Mouse (Mus musculus) stomach, embryonic 14.5 days (tissue): ENCODE data around the gene Nes. TPM values are rescaled to one million over a fixed set of nuclear protein-coding genes. Genes with fewer than 3 reads are reported as not detected.

Experiments
- ATAC-seq: fragments of 200-750 bp; cut with Nextera tagmentation; 2 replicates; pipeline ENCODE4 v1.8.0; 2017; ENCODE audit warnings: low read depth, moderate TSS enrichment; ENCODE audit not compliant: insufficient number of reproducible peaks, insufficient read depth, low FRiP score
- H3K27ac ChIP-seq: fragments of 300-500 bp; sonication (generic); 2 replicates; pipeline ENCODE4 v1.5.1; 2014; ENCODE audit warnings: mild to moderate bottlenecking, low read length, moderate library complexity, mixed read lengths
- H3K27me3 ChIP-seq: fragments of 300-500 bp; sonication (generic); 2 replicates; pipeline ENCODE4 v1.6.1; 2014; ENCODE audit warnings: low read length, control low read depth, mixed read lengths; ENCODE audit not compliant: control insufficient read depth, insufficient read depth
- H3K36me3 ChIP-seq: fragments of 300-500 bp; sonication (generic); 2 replicates; pipeline ENCODE4 v1.6.1; 2014; ENCODE audit warnings: mild to moderate bottlenecking, control low read depth, low read length, moderate library complexity, mixed read lengths; ENCODE audit not compliant: control insufficient read depth, insufficient read depth
- H3K4me1 ChIP-seq: fragments of 300-500 bp; sonication (generic); 2 replicates; pipeline ENCODE4 v1.6.1; 2014; ENCODE audit warnings: low read length, control low read depth, mixed read lengths; ENCODE audit not compliant: control insufficient read depth, insufficient read depth
- H3K4me2 ChIP-seq: fragments of 300-500 bp; sonication (generic); replicated peaks from 2 replicates; pipeline ENCODE4 v1.6.1; 2014; ENCODE audit warnings: low read depth, low read length, control low read depth
- H3K4me3 ChIP-seq: fragments of 300-500 bp; sonication (generic); 2 replicates; pipeline ENCODE4 v1.5.1; 2014; ENCODE audit warnings: low read depth, low read length, control low read depth
- H3K9ac ChIP-seq: fragments of 300-500 bp; sonication (generic); replicated peaks from 2 replicates; pipeline ENCODE4 v1.6.1; 2014; ENCODE audit warnings: low read depth, mild to moderate bottlenecking, control low read depth, low read length, moderate library complexity, mixed read lengths
- H3K9me3 ChIP-seq: fragments of 300-500 bp; sonication (generic); 2 replicates; pipeline ENCODE4 v1.6.1; 2016; ENCODE audit warnings: low read depth, low read length, control low read depth; ENCODE audit not compliant: control insufficient read depth
- WGBS: fragments of 180-500 bp; shearing (Covaris S2); extraction: QIAGEN DNeasy Blood & Tissue Kit; methylation state at CpG from one replicate; pipeline ENCODE4 v1.1.7; 2014; 5-methylcytosine and 5-hydroxymethylcytosine counted together
- polyA plus RNA-seq: library from polyadenylated mRNA; unstranded; fragments of >200 nt; fragmentation: Nextera tagmentation; extraction: Ambion mirVana; gene quantifications from 2 replicates; pipeline ENCODE4 v1.2.1, GENCODE M21; 2014

The Nes gene
- polyA plus RNA-seq = 10.5 and 10.6 TPM in 2 replicates

- H3K27ac ChIP-seq = peak within 1 kb of the TSS; percentile 58; the same call in 1 of the 2 replicates
- peak within 1 kb of the TSS; percentile 65 for H3K9ac ChIP-seq
- H3K27me3 ChIP-seq = no peaks in the 10 kb centered on the region
- H3K4me3 ChIP-seq = peak within 1 kb of the TSS; percentile 54
- peak; percentile 77 for ATAC-seq
- H3K4me2 ChIP-seq = peak within 1 kb of the TSS; percentile 93
- no peaks in the 10 kb centered on the region; the same call in 1 of the 2 replicates for H3K36me3 ChIP-seq
- H3K4me1 ChIP-seq = peaks cover 38% of the 10 kb centered on the region
- H3K9me3 ChIP-seq = no peaks in the 10 kb centered on the region
- under 1% methylated on average over 44 of the region's 44 CpGs for WGBS
These were observed at the start of gene Nes for GRCm38 (mm10) chr3:87970939-87971488. Nes (plus strand) TSS chr3:87971078.

DNA sequence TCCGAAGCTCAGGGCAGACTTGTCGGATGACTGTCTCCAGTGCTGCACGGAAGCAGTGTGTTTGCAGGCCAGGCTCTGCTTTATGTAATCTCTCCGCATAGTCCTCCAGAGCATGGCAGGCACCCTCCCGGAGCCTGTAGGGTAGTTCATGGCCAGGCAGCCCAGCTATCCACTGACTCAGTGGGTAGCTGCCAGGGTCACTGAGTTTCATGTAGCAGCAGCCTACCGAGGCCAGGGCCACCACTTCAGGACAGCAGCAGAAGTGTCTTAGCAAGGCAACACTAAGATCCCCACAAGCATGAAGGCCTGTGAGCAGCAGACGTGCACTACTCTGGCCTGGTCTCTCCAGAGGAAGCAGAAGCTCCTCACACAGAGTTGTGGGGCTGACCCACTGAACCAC is 45.9 kb upstream of the Nes start:
- Histone ChIP-seq H3K4me3 (no peak overlapping the region), H3K36me3 (peaks cover 46% of the 10 kb centered on the region), H3K4me2 (no peak overlapping the region), H3K27ac (no peak overlapping the region), H3K9ac (no peak overlapping the region), H3K4me1 (peaks cover 7% of the 10 kb centered on the region; the same call in 1 of the 2 replicates), H3K27me3 (no peaks in the 10 kb centered on the region), H3K9me3 (no peaks in the 10 kb centered on the region)
- ATAC-seq = no peak
- WGBS = 89% methylated on average over 7 of the region's 7 CpGs

DNA sequence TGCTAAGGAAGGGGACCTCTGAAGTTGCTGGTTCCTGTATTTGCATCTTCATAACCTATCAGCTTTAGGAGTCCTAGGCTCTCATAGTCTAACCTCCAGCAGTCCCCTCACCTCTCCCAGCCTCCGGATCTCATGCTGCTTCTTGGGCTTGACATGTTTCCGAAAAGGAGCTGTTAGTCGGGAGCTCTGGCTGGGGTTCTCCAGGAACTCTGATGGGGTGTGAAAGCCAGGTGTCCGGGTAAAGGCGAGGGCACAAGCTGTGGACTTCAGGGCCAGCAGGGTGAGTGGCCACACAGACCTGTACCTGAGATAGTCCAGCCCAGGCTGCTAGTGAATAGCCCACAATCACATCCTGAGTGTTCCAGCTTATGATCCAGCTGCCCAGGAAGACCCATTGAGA is 43.4 kb upstream of the Nes start:
- H3K9me3 ChIP-seq = no peaks in the 10 kb centered on the region
- H3K27ac ChIP-seq = no peak overlapping the region
- no peaks in the 10 kb centered on the region for H3K27me3 ChIP-seq
- peaks cover 48% of the 10 kb centered on the region for H3K36me3 ChIP-seq
- 91% methylated on average over 5 of the region's 5 CpGs for WGBS
- no peak overlapping the region for H3K9ac ChIP-seq
- no peak overlapping the region for H3K4me3 ChIP-seq
- H3K4me1 ChIP-seq = peaks cover 19% of the 10 kb centered on the region
- ATAC-seq = no peak
- no peak overlapping the region for H3K4me2 ChIP-seq

GRCm38 (mm10) chr3:87929341-87930077 is 41.4 kb upstream of the Nes start:
- peak; percentile 20; the same call in 1 of the 2 replicates for ATAC-seq

DNA sequence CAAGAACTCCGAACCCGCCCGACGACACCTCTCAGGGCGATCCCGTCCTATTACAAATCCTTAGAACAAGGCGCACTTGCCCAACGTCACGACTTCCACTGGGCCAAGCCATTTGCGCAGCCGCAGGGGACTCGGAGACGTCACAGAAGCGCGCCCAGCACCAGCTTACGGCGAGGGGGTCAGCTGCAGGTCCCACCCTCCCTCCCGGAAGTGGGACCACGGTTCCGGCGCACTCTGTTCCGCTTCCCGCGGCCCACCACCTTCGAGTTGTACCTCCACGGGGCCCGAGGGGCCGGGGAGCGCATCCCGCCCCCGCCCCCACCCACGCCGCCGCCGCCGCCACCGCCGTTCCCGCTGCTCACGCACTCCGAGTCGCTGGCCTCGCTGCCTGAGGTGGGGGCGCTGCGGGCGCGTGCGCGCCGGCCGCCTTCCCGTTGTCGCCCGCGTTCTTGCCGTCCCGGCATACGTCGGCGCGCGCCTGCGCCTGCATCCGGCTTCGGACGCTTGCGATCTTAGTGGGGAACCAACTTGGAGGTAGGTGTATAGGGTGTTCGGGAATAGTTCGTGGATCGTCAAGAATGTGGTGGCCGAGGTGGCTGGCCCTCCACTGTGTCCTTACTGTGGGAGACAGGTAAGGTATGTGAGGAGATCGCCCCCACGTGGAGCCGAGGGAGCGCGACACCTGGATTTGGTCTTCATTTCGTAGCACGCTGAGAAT is 40.6 kb upstream of the Nes start, which contains the start of the genes Isg20l2 and Rrnad1:
Isg20l2 (plus strand) TSS at position 237 of the 718 bp plus-strand sequence.
Rrnad1 (minus strand) TSS at position 640 of the 718 bp plus-strand sequence.
- H3K36me3 ChIP-seq = peaks cover 39% of the 10 kb centered on the region

More at GRCm38 (mm10) chr3:87929341-87930077, 41.4 kb upstream of the Nes start:
- H3K4me1 ChIP-seq = peaks cover 19% of the 10 kb centered on the region
- peak overlapping the region; percentile 59 for H3K4me3 ChIP-seq
- H3K27ac ChIP-seq = peak overlapping the region; percentile 82
- no peaks in the 10 kb centered on the region for H3K27me3 ChIP-seq
- H3K9ac ChIP-seq = peak overlapping the region; percentile 83
- peaks cover 41% of the 10 kb centered on the region for H3K36me3 ChIP-seq
- peak overlapping the region; percentile 57 for H3K4me2 ChIP-seq
- no peaks in the 10 kb centered on the region for H3K9me3 ChIP-seq
- WGBS = 7% methylated on average over 26 of the region's 26 CpGs

DNA sequence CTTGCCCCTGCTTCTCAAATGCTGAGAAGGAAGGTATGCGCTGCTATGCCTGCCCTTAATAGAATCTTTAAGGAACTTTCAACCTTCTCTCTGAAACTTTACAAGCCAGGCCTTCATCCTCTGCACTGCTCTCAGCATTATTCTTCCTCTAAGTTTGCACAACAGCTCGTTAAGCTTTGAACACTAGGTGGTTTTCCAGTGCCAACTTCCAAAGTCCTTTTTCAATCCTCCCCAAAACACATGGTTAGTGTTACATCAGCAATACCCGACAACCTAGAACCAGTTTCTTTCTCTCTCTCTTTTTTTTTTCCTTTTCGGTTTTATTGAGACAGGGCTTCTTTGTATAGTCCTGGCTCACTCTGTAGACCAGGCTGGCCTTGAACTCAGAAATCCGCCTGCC is 36.9 kb upstream of the Nes start:
- Histone ChIP-seq H3K4me3 (no peak overlapping the region), H3K9me3 (no peaks in the 10 kb centered on the region), H3K27me3 (no peaks in the 10 kb centered on the region), H3K4me2 (no peak overlapping the region), H3K36me3 (peaks cover 47% of the 10 kb centered on the region), H3K4me1 (peaks cover 19% of the 10 kb centered on the region), H3K27ac (no peak overlapping the region), H3K9ac (no peak overlapping the region)
- ATAC-seq = no peak
- WGBS = 87% methylated on average over 5 of the region's 5 CpGs

More for the DNA sequence above, 40.6 kb upstream of the Nes start, which contains the start of the genes Isg20l2 and Rrnad1:
- WGBS = 2% methylated on average over 63 of the region's 78 CpGs
- Histone ChIP-seq H3K9me3 (no peaks in the 10 kb centered on the region), H3K4me1 (peaks cover 19% of the 10 kb centered on the region), H3K4me2 (peak within 1 kb of the TSS; percentile 62), H3K9ac (peak within 1 kb of the TSS; percentile 83), H3K4me3 (peak within 1 kb of the TSS; percentile 59), H3K27me3 (no peaks in the 10 kb centered on the region), H3K27ac (peak within 1 kb of the TSS; percentile 82)
- ATAC-seq = peak; percentile 97

- Histone ChIP-seq H3K9ac (no peak overlapping the region), H3K27ac (no peak overlapping the region), H3K4me3 (no peak overlapping the region), H3K27me3 (no peaks in the 10 kb centered on the region), H3K36me3 (peaks cover 52% of the 10 kb centered on the region), H3K4me2 (no peak overlapping the region), H3K4me1 (peaks cover 15% of the 10 kb centered on the region), H3K9me3 (no peaks in the 10 kb centered on the region)
- WGBS = 62% methylated on average over 4 of the region's 4 CpGs
- ATAC-seq = no peak
These were observed 36.4 kb upstream of the Nes start for GRCm38 (mm10) chr3:87934501-87934900.

- H3K27ac ChIP-seq = no peak overlapping the region
- peaks cover 15% of the 10 kb centered on the region for H3K4me1 ChIP-seq
- no peak overlapping the region for H3K9ac ChIP-seq
- WGBS = 78% methylated on average over 4 of the region's 4 CpGs
- no peak for ATAC-seq
- no peaks in the 10 kb centered on the region for H3K27me3 ChIP-seq
- no peak overlapping the region for H3K4me3 ChIP-seq
- no peak overlapping the region for H3K4me2 ChIP-seq
- no peaks in the 10 kb centered on the region for H3K9me3 ChIP-seq
- H3K36me3 ChIP-seq = peaks cover 59% of the 10 kb centered on the region
These were observed 35.7 kb upstream of the Nes start for GRCm38 (mm10) chr3:87935201-87935600.
